Mouse (Mus musculus) lung, postnatal 0 days (tissue): ENCODE results near the gene Spice1. TPM values are rescaled to one million over a fixed set of nuclear protein-coding genes. Genes with fewer than 3 reads are reported as not detected.

Source experiments
- ATAC-seq: fragments of 200-750 bp; cut with Nextera tagmentation; 2 replicates; pipeline ENCODE4 v1.8.0; 2017; ENCODE audit warnings: moderate library complexity
- DNase-seq: peaks from one replicate; pipeline ENCODE4 v3.0.0-alpha.2; 2016; ENCODE audit warnings: low spot score
- H3K27ac ChIP-seq: fragments of 300-500 bp; sonication (generic); 2 replicates; pipeline ENCODE4 v1.5.1; 2014; ENCODE audit warnings: antibody characterized with exemption, mild to moderate bottlenecking, low read length, mixed read lengths
- H3K27me3 ChIP-seq: fragments of 300-500 bp; sonication (generic); replicated peaks from 2 replicates; pipeline ENCODE4 v1.6.1; 2014; ENCODE audit warnings: low read length, mixed read lengths; ENCODE audit not compliant: insufficient read depth
- H3K36me3 ChIP-seq: fragments of 300-500 bp; sonication (generic); 2 replicates; pipeline ENCODE4 v1.6.1; 2014; ENCODE audit warnings: low read length, mixed read lengths; ENCODE audit not compliant: insufficient read depth
- H3K4me1 ChIP-seq: fragments of 300-500 bp; sonication (generic); 2 replicates; pipeline ENCODE4 v1.6.1; 2014; ENCODE audit warnings: antibody characterized with exemption, low read depth, low read length, mixed read lengths; ENCODE audit not compliant: insufficient read depth
- H3K4me2 ChIP-seq: fragments of 300-500 bp; sonication (generic); replicated peaks from 2 replicates; pipeline ENCODE4 v1.6.1; 2014; ENCODE audit warnings: low read depth, mild to moderate bottlenecking, low read length, moderate library complexity, mixed read lengths
- H3K4me3 ChIP-seq: fragments of 300-500 bp; sonication (generic); 2 replicates; pipeline ENCODE4 v1.5.1; 2014; ENCODE audit warnings: low read depth, low read length
- H3K9ac ChIP-seq: fragments of 300-500 bp; sonication (generic); replicated peaks from 2 replicates; pipeline ENCODE4 v1.6.1; 2014; ENCODE audit warnings: low read depth, mild to moderate bottlenecking
- H3K9me3 ChIP-seq: fragments of 300-500 bp; sonication (generic); 2 replicates; pipeline ENCODE4 v1.6.1; 2016; ENCODE audit warnings: low read length, mixed read lengths
- CTCF ChIP-seq: IDR thresholded peaks from 2 replicates; pipeline ENCODE4 v1.5.1; 2016; ENCODE audit warnings: antibody characterized with exemption, mild to moderate bottlenecking
- EP300 ChIP-seq: IDR thresholded peaks from 2 replicates; pipeline ENCODE4 v1.6.1; 2016; ENCODE audit warnings: antibody characterized with exemption, mild to moderate bottlenecking, control low read depth
- WGBS: fragments of 180-500 bp; shearing (Covaris S2); extraction: QIAGEN DNeasy Blood & Tissue Kit; methylation state at CpG from one replicate; pipeline ENCODE4 v1.1.7; 2014; 5-methylcytosine and 5-hydroxymethylcytosine counted together
- polyA plus RNA-seq: library from polyadenylated mRNA; unstranded; fragments of >200 nt; fragmentation: Nextera tagmentation; extraction: Ambion mirVana; gene quantifications from 2 replicates; pipeline ENCODE4 v1.2.1, GENCODE M21; 2015

Gene Spice1
- polyA plus RNA-seq, 1 experiment from 2014 or later, result 15.4 TPM

DNA sequence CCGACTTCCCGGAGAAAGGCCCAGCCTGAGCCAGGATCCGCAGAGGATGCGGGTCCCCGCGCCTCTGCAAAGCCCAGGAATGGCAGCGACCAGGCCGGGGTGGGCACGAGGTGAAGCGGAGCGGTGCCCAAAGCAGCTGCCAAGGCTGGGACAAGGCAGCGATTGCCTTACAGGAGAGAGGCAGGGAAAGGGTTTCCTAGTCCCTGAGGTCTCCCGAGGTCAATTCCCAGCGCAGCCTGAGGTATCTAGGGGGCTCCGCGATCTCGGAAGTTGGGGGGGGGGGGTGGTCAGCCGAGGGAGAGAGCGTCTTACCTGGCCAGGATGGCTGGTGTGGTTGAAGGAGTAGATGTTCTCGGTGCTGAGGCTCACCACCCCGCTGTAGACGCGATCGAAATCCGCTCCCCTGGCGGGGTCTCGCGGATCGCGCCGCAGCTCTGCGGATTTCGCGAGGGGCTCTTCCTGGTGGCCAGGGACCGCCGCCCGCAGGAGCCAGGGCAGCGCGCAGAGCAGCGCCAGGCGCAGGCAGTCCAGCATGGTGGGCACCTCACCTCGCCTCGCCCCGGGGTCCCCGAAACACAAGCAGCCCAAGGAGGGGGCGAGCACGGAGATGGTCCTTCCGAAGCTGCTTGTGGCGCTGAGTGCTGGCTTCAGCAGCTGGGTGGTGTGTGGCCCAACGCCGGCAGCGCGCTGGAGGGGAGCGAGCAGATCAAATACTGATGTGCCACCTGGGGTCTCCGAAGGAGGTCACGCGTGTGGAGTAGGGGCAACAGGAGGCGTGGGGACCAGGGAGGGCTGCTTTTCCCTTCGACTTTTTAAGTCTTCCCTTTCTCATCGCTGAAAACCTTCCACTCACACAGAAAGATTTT, 14.7 kb upstream of the Spice1 start:
- Histone ChIP-seq H3K36me3 (no peaks in the 10 kb centered on the region), H3K27me3 (no peaks in the 10 kb centered on the region; the same call in 1 of the 2 replicates), H3K9me3 (no peaks in the 10 kb centered on the region), H3K4me3 (peak overlapping the region; percentile 56), H3K9ac (peak overlapping the region; percentile 39), H3K4me1 (no peaks in the 10 kb centered on the region), H3K27ac (no peak overlapping the region), H3K4me2 (peak overlapping the region; percentile 100)
- under 1% methylated on average over 56 of the region's 60 CpGs for WGBS
- ATAC-seq (peak; percentile 28; the same call in 1 of the 2 replicates), DNase-seq (no peak)
- no peak for TF ChIP-seq EP300
- TF ChIP-seq CTCF, result no peak

DNA sequence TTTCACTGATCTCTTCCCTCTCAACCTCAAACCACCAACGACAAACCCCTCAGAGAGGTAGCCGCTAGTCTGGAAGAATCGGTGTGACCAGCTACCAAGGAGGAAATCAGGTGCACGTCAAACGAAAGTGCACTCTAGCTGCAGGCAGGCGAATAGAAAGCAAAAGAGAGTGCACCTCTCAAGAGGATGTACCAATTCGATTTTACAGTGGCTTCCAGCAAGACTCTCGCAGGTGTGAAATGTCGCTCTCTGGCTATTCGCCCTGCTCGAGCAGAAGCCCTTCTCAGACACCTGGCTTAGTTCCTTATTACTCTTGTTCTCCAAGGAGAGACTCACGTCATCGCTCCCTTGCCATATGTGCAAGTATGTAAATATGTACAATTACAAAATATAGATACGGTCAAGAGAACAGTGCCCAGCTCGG, 14.0 kb upstream of the Spice1 start, which contains the start of gene Sidt1:
Sidt1 (minus strand) TSS at position 336 of the 424 bp plus-strand sequence.
- Histone ChIP-seq H3K9me3 (no peaks in the 10 kb centered on the region), H3K27ac (no peak within 1 kb of the TSS), H3K27me3 (no peaks in the 10 kb centered on the region; the same call in 1 of the 2 replicates), H3K9ac (peak within 1 kb of the TSS; percentile 39), H3K36me3 (no peaks in the 10 kb centered on the region), H3K4me2 (peak within 1 kb of the TSS; percentile 100), H3K4me1 (no peaks in the 10 kb centered on the region), H3K4me3 (peak within 1 kb of the TSS; percentile 56)
- peak; percentile 58 for ATAC-seq
- peak; percentile 52 for DNase-seq
- 5% methylated on average over 15 of the region's 15 CpGs for WGBS
- TF ChIP-seq CTCF, result no peak; the same call in 1 of the 2 replicates
- no peak for TF ChIP-seq EP300

DNA sequence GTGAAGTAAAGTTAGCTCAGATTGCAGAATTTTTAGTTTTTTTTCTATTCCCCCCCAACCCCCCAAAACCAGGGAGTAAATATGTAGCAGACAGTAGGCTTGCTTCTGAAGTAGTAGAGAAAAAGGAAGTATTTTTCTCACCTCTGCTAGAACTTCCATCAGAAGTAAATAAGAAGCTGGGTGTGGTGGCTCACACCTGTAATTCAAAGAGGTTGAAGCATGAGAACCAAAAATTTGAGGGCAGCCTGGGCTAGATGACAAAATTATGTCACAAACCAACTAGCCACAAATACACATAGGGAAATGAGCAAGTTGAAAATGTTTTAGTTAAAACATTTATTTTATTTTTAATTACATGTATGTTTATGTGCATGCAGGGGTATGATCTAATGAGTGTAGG, 9.4 kb upstream of the Spice1 start:
- H3K27ac ChIP-seq, result no peak overlapping the region
- no peak overlapping the region for H3K4me2 ChIP-seq
- H3K27me3 ChIP-seq, result no peaks in the 10 kb centered on the region
- H3K4me3 ChIP-seq, result no peak overlapping the region
- DNase-seq (no peak), ATAC-seq (no peak)
- TF ChIP-seq EP300, result no peak
- no peaks in the 10 kb centered on the region for H3K36me3 ChIP-seq
- H3K9me3 ChIP-seq, result no peaks in the 10 kb centered on the region
- no peak overlapping the region for H3K9ac ChIP-seq
- no peaks in the 10 kb centered on the region for H3K4me1 ChIP-seq

DNA sequence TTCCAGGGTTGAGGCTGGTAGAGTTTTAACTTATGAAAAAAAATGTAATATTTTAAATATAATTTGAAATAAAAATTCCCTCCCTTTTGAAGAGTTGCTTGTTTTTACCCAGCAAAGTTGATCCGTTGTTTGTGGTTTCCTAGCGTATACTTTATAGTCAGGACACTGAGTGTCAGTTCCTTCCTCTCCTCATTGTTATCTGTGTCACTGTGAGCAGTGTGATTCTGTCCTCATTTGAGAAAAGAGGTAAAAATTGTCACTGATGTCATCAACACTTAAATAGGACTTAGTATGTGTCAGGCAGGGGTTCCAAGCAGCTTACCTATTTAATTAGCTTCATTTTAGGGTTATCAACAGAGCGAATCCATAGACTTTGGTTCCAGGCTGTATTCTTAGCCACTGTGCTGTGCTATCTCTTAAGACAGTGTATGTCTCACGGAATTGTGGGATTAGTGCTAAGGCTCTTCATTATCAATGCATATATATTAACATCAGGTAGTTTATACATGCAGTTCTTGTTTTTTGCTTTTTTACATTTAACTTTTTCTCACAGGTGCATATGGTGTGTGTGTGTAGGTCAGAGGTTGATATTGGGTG, 3.0 kb downstream of the Spice1 start:
- H3K4me3 ChIP-seq, result no peak overlapping the region
- H3K4me2 ChIP-seq, result no peak overlapping the region
- H3K36me3 ChIP-seq, result no peaks in the 10 kb centered on the region
- H3K9ac ChIP-seq, result no peak overlapping the region
- H3K4me1 ChIP-seq, result no peaks in the 10 kb centered on the region
- DNase-seq, result no peak
- TF ChIP-seq EP300, result no peak
- no peak for TF ChIP-seq CTCF
- WGBS, result 69% methylated on average over 4 of the region's 4 CpGs
- ATAC-seq, result no peak
- no peaks in the 10 kb centered on the region for H3K27me3 ChIP-seq
- no peaks in the 10 kb centered on the region for H3K9me3 ChIP-seq
- H3K27ac ChIP-seq, result no peak overlapping the region

DNA sequence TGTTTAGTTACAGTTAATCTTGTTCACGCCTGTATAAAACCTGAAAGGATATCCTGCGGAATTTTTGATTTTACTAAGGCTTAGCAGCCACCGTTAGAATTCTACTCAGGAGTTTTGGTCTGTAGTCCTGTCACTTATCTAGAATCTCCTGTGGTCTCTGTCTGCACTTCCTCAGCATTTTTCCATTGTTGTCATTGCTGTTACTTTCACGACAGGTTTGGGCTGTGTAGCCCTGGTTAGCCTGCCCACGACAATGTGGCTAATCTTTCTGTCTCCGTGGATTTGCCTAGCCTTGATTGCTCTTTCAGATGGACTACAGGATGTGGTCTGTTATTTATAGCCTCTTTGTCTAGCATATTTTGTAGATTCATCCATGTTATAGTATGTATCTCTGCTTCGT, 9.4 kb downstream of the Spice1 start:
- ATAC-seq, result no peak

DNA sequence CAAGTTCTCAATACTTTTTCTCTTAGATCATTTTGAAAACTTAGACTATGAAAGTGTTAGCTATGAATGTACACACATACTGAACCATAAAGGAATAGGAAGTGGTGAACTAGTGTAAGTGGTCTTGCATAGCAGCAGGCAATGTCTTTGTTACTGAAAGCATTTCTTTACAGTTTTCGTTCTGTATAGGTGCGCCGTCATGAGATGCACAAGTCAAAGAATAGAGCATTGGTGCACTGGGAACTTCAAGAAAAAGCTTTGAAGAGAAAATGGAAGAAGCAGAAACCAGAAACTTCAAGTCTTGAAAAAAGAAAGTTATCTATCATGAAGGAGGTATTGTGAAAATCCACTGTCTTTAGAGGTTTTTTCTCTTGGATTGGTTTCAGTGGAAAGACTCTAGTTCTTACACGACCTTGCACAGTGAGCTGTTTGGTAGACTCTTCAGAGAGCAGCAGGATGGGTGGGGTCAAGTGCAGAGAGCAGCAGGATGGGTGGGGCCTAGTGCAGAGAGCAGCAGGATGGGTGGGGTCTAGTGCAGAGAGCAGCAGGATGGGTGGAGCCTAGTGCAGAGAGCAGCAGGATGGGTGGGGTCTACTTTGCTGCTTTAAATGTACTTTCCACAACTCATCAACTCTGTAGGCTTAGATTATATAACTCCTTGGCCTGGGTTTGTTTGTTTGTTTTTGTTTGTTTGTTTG, 10.8 kb downstream of the Spice1 start:
- H3K9me3 ChIP-seq, result no peaks in the 10 kb centered on the region
- DNase-seq, result peak; percentile 84
- 73% methylated on average over 4 of the region's 4 CpGs for WGBS

More for the DNA sequence above, 9.4 kb downstream of the Spice1 start:
- Histone ChIP-seq H3K9ac (no peak overlapping the region), H3K4me3 (no peak overlapping the region), H3K27me3 (no peaks in the 10 kb centered on the region), H3K9me3 (no peaks in the 10 kb centered on the region), H3K36me3 (no peaks in the 10 kb centered on the region), H3K27ac (no peak overlapping the region), H3K4me2 (no peak overlapping the region), H3K4me1 (no peaks in the 10 kb centered on the region)
- no peak for DNase-seq
- TF ChIP-seq EP300, result no peak
- TF ChIP-seq CTCF, result no peak
- 60% methylated on average over 7 of the region's 7 CpGs for WGBS

More for the DNA sequence above, 10.8 kb downstream of the Spice1 start:
- no peaks in the 10 kb centered on the region for H3K4me1 ChIP-seq
- H3K4me2 ChIP-seq, result no peak overlapping the region
- no peak overlapping the region for H3K4me3 ChIP-seq
- TF ChIP-seq EP300, result peak; percentile 67
- no peak for TF ChIP-seq CTCF
- H3K27ac ChIP-seq, result no peak overlapping the region
- no peaks in the 10 kb centered on the region for H3K27me3 ChIP-seq
- ATAC-seq, result peak; percentile 96
- no peak overlapping the region for H3K9ac ChIP-seq
- H3K36me3 ChIP-seq, result no peaks in the 10 kb centered on the region
